Mouse (Mus musculus): ENCODE measurements around the gene Kcnn1. TPM values are rescaled to one million over a fixed set of nuclear protein-coding genes. Genes with fewer than 3 reads are reported as not detected.

Kcnn1 gene
- total RNA-seq, 2 experiments from 2014 or later: 18.1 to 21.5 TPM

- intact Hi-C loops (cut with DNase I): no loop called here
- no peak for TF ChIP-seq CTCF (IDR thresholded peaks at IDR 0.05)
- Histone ChIP-seq H3K27ac (no peak overlapping the region), H3K4me3 (no peak overlapping the region)
- DNase-seq: no peak
Measured at GRCm38 (mm10) chr8:70810962-70811680, 51.9 kb downstream of the Kcnn1 start.

GRCm38 (mm10) chr8:70808955-70809701, 53.9 kb downstream of the Kcnn1 start:
- H3K27ac ChIP-seq: no peak overlapping the region
- DNase-seq: no peak
- intact Hi-C loops (cut with DNase I): loop anchor here (10.0 kb wide), 1 partner anchor 46 kb away; no protein-coding TSS in a partner anchor
- TF ChIP-seq CTCF (IDR thresholded peaks at IDR 0.05): no peak
- no peak overlapping the region for H3K4me3 ChIP-seq

- DNase-seq: no peak
- intact Hi-C loops (cut with DNase I): loop anchor here (10.0 kb wide), 1 partner anchor 47 kb away; no protein-coding TSS in a partner anchor
- H3K27ac ChIP-seq: no peak within 1 kb of the TSS
- no peak for TF ChIP-seq CTCF (IDR thresholded peaks at IDR 0.05)
- no peak within 1 kb of the TSS for H3K4me3 ChIP-seq
Measured at GRCm38 (mm10) chr8:70808239-70808638, 54.8 kb downstream of the Kcnn1 start, which contains the start of gene Il12rb1. TSS of gene Il12rb1 (plus strand) at chr8:70808449.

GRCm38 (mm10) chr8:70807304-70807703, 55.8 kb downstream of the Kcnn1 start:
- H3K4me3 ChIP-seq: no peak overlapping the region
- no peak for DNase-seq
- TF ChIP-seq CTCF (IDR thresholded peaks at IDR 0.05): no peak
- peak overlapping the region; percentile 25; the same call in 1 of the 2 replicates for H3K27ac ChIP-seq
- intact Hi-C loops (cut with DNase I): loop anchor here (10.0 kb wide), 1 partner anchor 47 kb away; no protein-coding TSS in a partner anchor

- TF ChIP-seq CTCF (IDR thresholded peaks at IDR 0.05): no peak
- intact Hi-C loops (cut with DNase I): loop anchor here (10.0 kb wide), 1 partner anchor 48 kb away; no protein-coding TSS in a partner anchor
- peak overlapping the region; percentile 25; the same call in 1 of the 2 replicates for H3K27ac ChIP-seq
Measured at GRCm38 (mm10) chr8:70806541-70806940, 56.5 kb downstream of the Kcnn1 start.

GRCm38 (mm10) chr8:70804481-70805206, 58.4 kb downstream of the Kcnn1 start, which contains the start of gene Mast3:
TSS of gene Mast3 (minus strand) at chr8:70805054.
- DNase-seq: peak; percentile 95
- intact Hi-C loops (cut with DNase I): loop anchor here (10.0 kb wide), 1 partner anchor 50 kb away; no protein-coding TSS in a partner anchor
- H3K27ac ChIP-seq: peak within 1 kb of the TSS; percentile 68
- TF ChIP-seq CTCF (IDR thresholded peaks at IDR 0.05): no peak
- peak within 1 kb of the TSS; percentile 77 for H3K4me3 ChIP-seq

More at GRCm38 (mm10) chr8:70806541-70806940, 56.5 kb downstream of the Kcnn1 start:
- no peak overlapping the region for H3K4me3 ChIP-seq
- DNase-seq: no peak

- TF ChIP-seq CTCF (IDR thresholded peaks at IDR 0.05): no peak
- intact Hi-C loops (cut with DNase I): loop anchor here (10.0 kb wide), 1 partner anchor 51 kb away; no protein-coding TSS in a partner anchor
- peak; percentile 72 for DNase-seq
- peak overlapping the region; percentile 53 for H3K27ac ChIP-seq
- peak overlapping the region; percentile 77 for H3K4me3 ChIP-seq
Measured at GRCm38 (mm10) chr8:70803761-70804480, 59.1 kb downstream of the Kcnn1 start.

GRCm38 (mm10) chr8:70802786-70803510, 60.1 kb downstream of the Kcnn1 start:
- Histone ChIP-seq H3K4me3 (no peak overlapping the region), H3K27ac (no peak overlapping the region)
- intact Hi-C loops (cut with DNase I): loop anchor here (10.0 kb wide), 1 partner anchor 52 kb away; no protein-coding TSS in a partner anchor
- TF ChIP-seq CTCF (IDR thresholded peaks at IDR 0.05): no peak
- no peak for DNase-seq

GRCm38 (mm10) chr8:70801830-70802229, 61.2 kb downstream of the Kcnn1 start:
- no peak overlapping the region for H3K4me3 ChIP-seq
- no peak overlapping the region for H3K27ac ChIP-seq
- intact Hi-C loops (cut with DNase I): loop anchor here (10.0 kb wide), 1 partner anchor 53 kb away; no protein-coding TSS in a partner anchor
- DNase-seq: no peak
- TF ChIP-seq CTCF (IDR thresholded peaks at IDR 0.05): no peak

- intact Hi-C loops (cut with DNase I): loop anchor here (10.0 kb wide), 1 partner anchor 54 kb away; no protein-coding TSS in a partner anchor
- Histone ChIP-seq H3K27ac (no peak overlapping the region), H3K4me3 (no peak overlapping the region)
- DNase-seq: no peak
- TF ChIP-seq CTCF (IDR thresholded peaks at IDR 0.05): no peak
Measured at GRCm38 (mm10) chr8:70801156-70801555, 61.9 kb downstream of the Kcnn1 start.

GRCm38 (mm10) chr8:70800648-70801047, 62.4 kb downstream of the Kcnn1 start:
- intact Hi-C loops (cut with DNase I): loop anchor here (10.0 kb wide), 1 partner anchor 54 kb away; no protein-coding TSS in a partner anchor
- no peak for TF ChIP-seq CTCF (IDR thresholded peaks at IDR 0.05)
- Histone ChIP-seq H3K27ac (no peak overlapping the region), H3K4me3 (no peak overlapping the region)
- DNase-seq: no peak
